Mouse (Mus musculus): ENCODE results near the gene Cyren. TPM values are rescaled to one million over a fixed set of nuclear protein-coding genes. Genes with fewer than 3 reads are reported as not detected.
A peak's percentile ranks its signal among the peaks of the same experiment; 100 is the strongest.

Cyren gene
- 11.0 and 13.3 TPM in 2 replicates for polyA plus RNA-seq (2014; fragmentation: Nextera tagmentation; extraction: Ambion mirVana)

DNA sequence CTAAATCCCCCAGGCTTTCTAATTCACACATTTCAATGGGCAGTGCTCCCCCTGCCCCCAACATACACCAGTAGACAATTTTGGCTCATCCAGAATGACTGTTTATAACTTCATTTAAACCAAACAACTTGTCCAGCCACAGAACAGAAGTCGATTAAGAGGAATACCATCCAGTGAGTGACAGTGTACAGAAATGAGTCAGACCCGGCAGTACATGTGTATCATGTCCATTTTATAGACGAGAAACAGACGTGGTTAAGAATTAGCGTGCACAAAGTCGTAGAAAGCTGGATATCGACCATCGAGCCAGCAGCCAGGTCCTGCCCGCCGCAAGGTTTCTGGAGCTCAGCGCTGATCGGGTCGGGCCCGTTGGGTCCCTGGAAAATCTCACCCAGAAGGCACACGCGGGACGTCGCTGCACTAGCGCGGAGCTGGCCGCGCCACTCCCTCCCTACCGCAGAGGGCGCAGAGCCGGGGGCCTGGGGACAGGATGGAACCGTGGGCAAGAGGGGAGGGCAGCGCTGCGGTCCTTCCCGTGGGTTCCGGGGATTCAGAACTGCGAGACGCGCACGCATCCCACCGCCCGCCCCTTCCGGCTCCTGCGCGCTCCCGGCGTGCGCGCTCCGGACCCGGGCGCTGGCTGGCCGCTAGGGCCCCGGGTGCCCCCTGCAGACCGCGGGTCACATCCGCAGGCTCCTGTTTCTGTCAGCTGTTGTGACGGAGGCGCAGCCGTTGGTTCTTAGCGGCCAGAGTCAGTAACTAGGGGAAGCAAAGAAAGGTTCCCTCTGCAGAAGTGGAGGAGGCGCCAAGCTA, at the start of gene Cyren:
Cyren (minus strand) TSS at position 552 of the 813 bp plus-strand sequence.
- DNase-seq (ENCODE audit: low spot score): peak; percentile 97
- WGBS: under 1% methylated on average over 55 of the region's 56 CpGs
- peak; percentile 92 for ATAC-seq (ENCODE audit: insufficient read depth, low FRiP score, low TSS enrichment)
- Histone ChIP-seq H3K27ac (ENCODE audit: low read depth, low read length) (peak within 1 kb of the TSS; percentile 77), H3K9ac (ENCODE audit: low read length) (peak within 1 kb of the TSS; percentile 87), H3K4me2 (ENCODE audit: low read depth) (peak within 1 kb of the TSS; percentile 69), H3K4me3 (ENCODE audit: low read depth, low read length) (peak within 1 kb of the TSS; percentile 61), H3K4me1 (ENCODE audit: control insufficient read depth, insufficient read depth, low read length) (no peaks in the 10 kb centered on the region), H3K36me3 (ENCODE audit: control insufficient read depth, insufficient read depth, low read length) (no peaks in the 10 kb centered on the region), H3K9me3 (ENCODE audit: control insufficient read depth, low read length) (no peaks in the 10 kb centered on the region), H3K27me3 (ENCODE audit: control insufficient read depth, insufficient read depth, low read length) (no peaks in the 10 kb centered on the region)

DNA sequence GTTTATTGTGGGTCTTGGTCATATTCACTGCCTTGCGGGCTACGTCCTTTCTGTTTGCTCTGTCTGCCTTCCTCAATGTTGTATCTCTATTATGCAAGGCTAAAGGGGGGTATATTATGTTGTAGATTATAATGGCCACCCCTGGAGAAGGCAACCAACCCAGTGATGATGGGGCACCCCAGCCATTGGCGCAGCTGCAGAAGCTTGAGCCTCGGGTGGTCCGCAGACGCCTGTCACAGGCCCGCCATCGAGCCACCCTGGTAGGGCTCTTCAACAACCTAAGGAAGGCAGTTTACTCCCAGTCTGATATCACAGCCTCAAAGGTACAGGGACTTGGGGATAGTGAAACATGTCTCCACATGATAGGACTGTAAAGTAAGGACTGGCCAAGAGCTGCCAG, 49.7 kb upstream of the Cyren start:
- H3K36me3 ChIP-seq (ENCODE audit: control insufficient read depth, insufficient read depth, low read length): no peaks in the 10 kb centered on the region
- 95% methylated on average over 8 of the region's 8 CpGs for WGBS
- no peaks in the 10 kb centered on the region for H3K4me1 ChIP-seq (ENCODE audit: control insufficient read depth, insufficient read depth, low read length)
- ATAC-seq (ENCODE audit: insufficient read depth, low FRiP score, low TSS enrichment): no peak
- H3K9me3 ChIP-seq (ENCODE audit: control insufficient read depth, low read length): no peaks in the 10 kb centered on the region
- no peak for DNase-seq (ENCODE audit: low spot score)
- no peak overlapping the region for H3K4me3 ChIP-seq (ENCODE audit: low read depth, low read length)
- no peak overlapping the region for H3K9ac ChIP-seq (ENCODE audit: low read length)
- H3K27me3 ChIP-seq (ENCODE audit: control insufficient read depth, insufficient read depth, low read length): no peaks in the 10 kb centered on the region
- no peak overlapping the region for H3K4me2 ChIP-seq (ENCODE audit: low read depth)
- H3K27ac ChIP-seq (ENCODE audit: low read depth, low read length): no peak overlapping the region

DNA sequence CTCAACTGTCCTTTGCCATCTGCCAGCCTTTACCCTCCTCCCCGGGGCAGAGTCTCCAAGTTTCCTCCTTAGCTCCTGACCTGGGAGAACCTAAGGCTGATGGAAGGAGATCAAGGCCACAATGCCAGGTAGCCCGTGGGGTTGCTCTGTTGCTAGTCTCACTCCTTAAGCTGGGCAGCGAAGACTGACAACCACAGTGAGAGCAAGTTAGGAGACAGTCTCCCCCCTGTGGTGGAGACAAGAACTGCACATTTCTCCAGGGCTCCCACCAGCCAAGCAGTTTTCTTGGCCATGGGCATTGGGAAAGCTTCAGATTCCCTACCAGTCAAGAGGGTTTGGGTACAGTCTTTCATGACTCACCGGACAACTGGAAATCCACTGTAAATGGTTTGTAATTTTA, 49.3 kb upstream of the Cyren start:
- H3K9me3 ChIP-seq (ENCODE audit: control insufficient read depth, low read length): no peaks in the 10 kb centered on the region
- WGBS: 50% methylated on average over 4 of the region's 4 CpGs
- no peak overlapping the region for H3K4me3 ChIP-seq (ENCODE audit: low read depth, low read length)
- ATAC-seq (ENCODE audit: insufficient read depth, low FRiP score, low TSS enrichment) (no peak), DNase-seq (ENCODE audit: low spot score) (peak; percentile 68)
- no peak overlapping the region for H3K9ac ChIP-seq (ENCODE audit: low read length)
- no peak overlapping the region for H3K27ac ChIP-seq (ENCODE audit: low read depth, low read length)
- H3K36me3 ChIP-seq (ENCODE audit: control insufficient read depth, insufficient read depth, low read length): no peaks in the 10 kb centered on the region
- no peaks in the 10 kb centered on the region for H3K27me3 ChIP-seq (ENCODE audit: control insufficient read depth, insufficient read depth, low read length)
- H3K4me2 ChIP-seq (ENCODE audit: low read depth): no peak overlapping the region
- H3K4me1 ChIP-seq (ENCODE audit: control insufficient read depth, insufficient read depth, low read length): no peaks in the 10 kb centered on the region

DNA sequence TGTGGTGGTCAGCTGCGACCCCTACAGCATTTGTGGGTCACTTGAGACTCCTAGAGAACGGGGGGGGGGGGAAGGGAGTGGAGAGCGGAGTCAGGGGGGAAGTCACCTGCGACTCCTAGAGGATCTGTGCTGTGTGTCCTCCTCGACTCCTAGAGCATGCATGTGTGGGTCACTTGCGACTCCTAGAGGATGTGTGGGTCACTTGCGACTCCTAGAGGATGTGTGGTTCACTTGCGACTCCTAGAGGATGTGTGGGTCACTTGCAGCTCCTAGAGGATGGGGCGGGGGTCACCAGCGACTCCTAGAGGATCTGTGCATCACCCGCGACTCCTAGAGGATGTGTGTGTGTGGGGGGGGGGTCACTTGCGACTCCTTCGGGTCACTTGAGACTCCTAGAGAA, 44.1 kb upstream of the Cyren start:
- no peaks in the 10 kb centered on the region for H3K4me1 ChIP-seq (ENCODE audit: control insufficient read depth, insufficient read depth, low read length)
- no peak for ATAC-seq (ENCODE audit: insufficient read depth, low FRiP score, low TSS enrichment)
- no peaks in the 10 kb centered on the region for H3K27me3 ChIP-seq (ENCODE audit: control insufficient read depth, insufficient read depth, low read length)
- H3K9me3 ChIP-seq (ENCODE audit: control insufficient read depth, low read length): no peaks in the 10 kb centered on the region
- WGBS: 62% methylated on average over 13 of the region's 14 CpGs
- H3K9ac ChIP-seq (ENCODE audit: low read length): no peak overlapping the region
- no peak overlapping the region for H3K4me3 ChIP-seq (ENCODE audit: low read depth, low read length)
- H3K4me2 ChIP-seq (ENCODE audit: low read depth): no peak overlapping the region
- no peak overlapping the region for H3K27ac ChIP-seq (ENCODE audit: low read depth, low read length)
- H3K36me3 ChIP-seq (ENCODE audit: control insufficient read depth, insufficient read depth, low read length): no peaks in the 10 kb centered on the region
- peak; percentile 23 for DNase-seq (ENCODE audit: low spot score)

DNA sequence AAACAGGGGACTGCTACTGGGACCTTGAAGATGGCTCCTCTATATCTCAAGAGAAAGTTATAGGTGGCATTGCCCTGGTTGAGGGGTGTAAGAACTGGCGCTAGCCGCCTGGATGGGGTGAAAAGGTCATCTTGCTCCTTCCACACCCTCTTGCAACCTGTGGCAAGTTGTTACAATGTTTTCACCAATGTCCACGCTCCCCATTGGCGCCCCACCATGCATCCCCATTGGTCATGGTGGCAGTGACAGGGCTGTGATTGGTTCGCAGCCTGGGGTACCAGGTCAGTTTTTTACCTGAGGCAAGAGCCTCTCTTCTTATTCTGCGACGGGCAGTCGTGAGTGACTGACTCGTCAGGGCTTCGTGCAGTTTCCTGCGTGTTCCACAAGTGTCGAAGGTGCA, 42.8 kb upstream of the Cyren start:
- no peak overlapping the region for H3K27ac ChIP-seq (ENCODE audit: low read depth, low read length)
- ATAC-seq (ENCODE audit: insufficient read depth, low FRiP score, low TSS enrichment): no peak
- H3K4me1 ChIP-seq (ENCODE audit: control insufficient read depth, insufficient read depth, low read length): no peaks in the 10 kb centered on the region
- WGBS: 94% methylated on average over 12 of the region's 12 CpGs
- no peak overlapping the region for H3K9ac ChIP-seq (ENCODE audit: low read length)
- H3K9me3 ChIP-seq (ENCODE audit: control insufficient read depth, low read length): no peaks in the 10 kb centered on the region
- no peak overlapping the region for H3K4me2 ChIP-seq (ENCODE audit: low read depth)
- no peak overlapping the region for H3K4me3 ChIP-seq (ENCODE audit: low read depth, low read length)
- no peaks in the 10 kb centered on the region for H3K36me3 ChIP-seq (ENCODE audit: control insufficient read depth, insufficient read depth, low read length)
- no peak for DNase-seq (ENCODE audit: low spot score)
- no peaks in the 10 kb centered on the region for H3K27me3 ChIP-seq (ENCODE audit: control insufficient read depth, insufficient read depth, low read length)

DNA sequence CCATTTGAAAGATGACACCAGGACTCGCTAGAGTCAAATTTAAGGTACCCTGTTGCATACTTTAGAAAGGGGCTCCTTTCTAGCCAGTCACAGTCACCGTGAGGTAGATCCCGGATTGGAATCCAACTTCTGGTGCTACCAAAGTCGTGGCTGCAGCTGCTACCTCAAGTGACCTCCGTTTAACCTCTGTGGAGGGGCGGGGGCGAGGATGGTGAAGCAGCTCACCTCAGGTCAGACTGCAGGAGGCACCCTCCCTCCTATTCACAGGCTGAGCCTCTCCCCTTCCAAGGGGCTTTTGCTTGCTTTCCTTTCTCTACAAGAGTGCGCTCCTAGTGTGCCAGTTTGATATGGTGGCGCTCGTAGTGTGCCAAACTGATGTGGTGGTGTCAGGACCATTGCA, 42.1 kb upstream of the Cyren start, which contains the start of gene Stra8:
Stra8 (plus strand) TSS at position 208 of the 400 bp plus-strand sequence.
- Histone ChIP-seq H3K4me1 (ENCODE audit: control insufficient read depth, insufficient read depth, low read length) (no peaks in the 10 kb centered on the region), H3K4me3 (ENCODE audit: low read depth, low read length) (no peak within 1 kb of the TSS), H3K9ac (ENCODE audit: low read length) (no peak within 1 kb of the TSS), H3K36me3 (ENCODE audit: control insufficient read depth, insufficient read depth, low read length) (no peaks in the 10 kb centered on the region), H3K27me3 (ENCODE audit: control insufficient read depth, insufficient read depth, low read length) (no peaks in the 10 kb centered on the region), H3K4me2 (ENCODE audit: low read depth) (no peak within 1 kb of the TSS), H3K27ac (ENCODE audit: low read depth, low read length) (no peak within 1 kb of the TSS), H3K9me3 (ENCODE audit: control insufficient read depth, low read length) (no peaks in the 10 kb centered on the region)
- ATAC-seq (ENCODE audit: insufficient read depth, low FRiP score, low TSS enrichment) (no peak), DNase-seq (ENCODE audit: low spot score) (no peak)
- WGBS: 44% methylated on average over 10 of the region's 10 CpGs

DNA sequence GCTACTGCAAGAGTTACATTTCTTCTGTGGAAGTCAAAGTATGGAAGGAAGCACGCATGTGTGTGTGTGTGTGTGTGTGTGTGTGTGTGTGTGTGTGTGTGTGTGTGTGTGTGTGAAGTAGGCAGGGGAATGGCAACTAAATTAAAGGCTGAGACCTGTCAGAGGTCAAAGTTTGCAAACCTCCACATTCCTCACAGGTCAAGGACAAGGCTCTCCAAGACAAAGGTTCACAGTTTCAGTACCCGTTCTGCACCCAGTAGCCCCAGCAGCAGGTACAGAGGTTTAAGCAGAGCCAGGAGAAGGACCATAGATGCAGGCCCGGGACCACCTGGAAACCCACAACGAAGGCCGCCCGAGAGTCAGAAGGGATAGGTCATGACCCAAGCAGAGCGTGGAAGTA, 41.3 kb upstream of the Cyren start:
- DNase-seq (ENCODE audit: low spot score) (no peak), ATAC-seq (ENCODE audit: insufficient read depth, low FRiP score, low TSS enrichment) (no peak)
- Histone ChIP-seq H3K9ac (ENCODE audit: low read length) (no peak overlapping the region), H3K4me3 (ENCODE audit: low read depth, low read length) (no peak overlapping the region), H3K36me3 (ENCODE audit: control insufficient read depth, insufficient read depth, low read length) (no peaks in the 10 kb centered on the region), H3K9me3 (ENCODE audit: control insufficient read depth, low read length) (no peaks in the 10 kb centered on the region), H3K27ac (ENCODE audit: low read depth, low read length) (no peak overlapping the region), H3K27me3 (ENCODE audit: control insufficient read depth, insufficient read depth, low read length) (no peaks in the 10 kb centered on the region), H3K4me2 (ENCODE audit: low read depth) (no peak overlapping the region), H3K4me1 (ENCODE audit: control insufficient read depth, insufficient read depth, low read length) (no peaks in the 10 kb centered on the region)
- WGBS: 84% methylated on average over 7 of the region's 7 CpGs

DNA sequence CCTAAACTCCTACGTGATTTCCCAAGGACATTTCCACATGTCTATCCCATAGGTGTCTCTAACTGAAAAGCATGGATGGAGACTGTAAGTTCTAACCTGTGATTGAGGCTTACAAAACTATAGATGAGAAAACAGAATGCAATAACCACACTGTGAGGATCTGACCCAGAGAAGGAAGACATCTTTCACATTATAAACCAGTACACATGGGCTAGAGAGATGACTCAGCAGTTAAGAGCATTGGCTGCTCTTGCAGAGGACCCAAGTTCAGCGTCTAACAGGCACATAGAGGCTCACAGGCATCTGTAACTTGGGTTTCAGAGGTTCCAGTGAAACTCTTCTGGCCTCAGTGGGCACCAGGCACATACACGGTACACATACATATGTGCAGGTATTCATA, 36.6 kb upstream of the Cyren start:
- H3K4me1 ChIP-seq (ENCODE audit: control insufficient read depth, insufficient read depth, low read length): peaks cover 5% of the 10 kb centered on the region; the same call in 1 of the 2 replicates
- H3K4me3 ChIP-seq (ENCODE audit: low read depth, low read length): no peak overlapping the region
- 84% methylated on average over 3 of the region's 3 CpGs for WGBS
- H3K36me3 ChIP-seq (ENCODE audit: control insufficient read depth, insufficient read depth, low read length): no peaks in the 10 kb centered on the region
- H3K27me3 ChIP-seq (ENCODE audit: control insufficient read depth, insufficient read depth, low read length): no peaks in the 10 kb centered on the region
- H3K4me2 ChIP-seq (ENCODE audit: low read depth): no peak overlapping the region
- ATAC-seq (ENCODE audit: insufficient read depth, low FRiP score, low TSS enrichment) (no peak), DNase-seq (ENCODE audit: low spot score) (no peak)
- no peak overlapping the region for H3K27ac ChIP-seq (ENCODE audit: low read depth, low read length)
- no peaks in the 10 kb centered on the region for H3K9me3 ChIP-seq (ENCODE audit: control insufficient read depth, low read length)
- H3K9ac ChIP-seq (ENCODE audit: low read length): no peak overlapping the region

Measured in neural tube, embryonic 11.5 days (tissue).